8 mouse cellular contexts compared by ENCODE assay signal in the genomic region with DNA sequence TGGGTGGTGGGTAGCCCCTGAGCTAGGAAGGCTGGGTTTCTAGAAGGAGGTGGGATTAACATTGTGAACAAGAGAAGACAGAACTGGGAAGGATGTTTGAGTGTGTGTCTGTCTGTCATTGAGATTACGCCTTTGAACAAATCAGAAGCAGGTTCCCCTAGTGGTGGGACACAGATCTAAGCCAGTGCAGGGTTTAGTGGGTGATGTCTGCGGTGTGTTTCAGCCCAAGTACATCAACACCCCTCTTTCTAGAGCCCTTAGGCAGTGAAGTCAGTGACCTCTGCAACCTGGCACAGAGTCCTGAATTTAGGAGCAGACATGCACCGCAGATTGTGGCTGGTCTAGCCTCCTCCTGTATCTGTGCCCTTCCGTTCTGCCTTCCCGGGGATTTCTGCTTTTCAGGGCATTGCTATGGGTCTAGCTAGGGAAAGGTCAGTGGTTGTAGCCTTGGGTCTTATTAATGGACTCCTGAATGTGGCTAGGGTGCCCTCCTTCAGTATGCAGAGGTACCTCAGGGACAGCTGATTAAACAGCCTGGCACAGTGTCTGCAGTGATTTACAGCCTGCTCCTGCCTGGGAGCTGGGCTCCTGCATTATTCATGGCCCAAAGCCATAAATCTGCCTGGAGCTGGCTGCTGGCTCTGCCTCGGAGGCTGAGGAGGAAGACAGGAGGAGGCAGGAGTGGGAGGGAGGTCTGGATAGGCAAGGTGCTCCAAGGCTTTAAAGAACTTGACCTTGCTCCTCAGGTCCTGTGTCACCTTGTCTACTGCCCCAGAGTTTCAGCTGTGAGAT.
DNase-seq lines count a peak whose midpoint lies in the region; ATAC-seq and TF ChIP-seq lines count a peak whose summit lies in the region.

No protein-coding gene starts in this region.

- H3K4me3 ChIP-seq in forebrain, postnatal 0 days (ENCODE audit: low read depth, low read length): no peak overlapping the region

- peak; percentile 61 for DNase-seq in urinary bladder, postnatal 14 days (ENCODE audit: low spot score)
- DNase-seq in urinary bladder, postnatal 10 days (ENCODE audit: low spot score): no peak
- peak; percentile 75 for DNase-seq in forebrain, postnatal 0 days
- peak; percentile 57 for DNase-seq in kidney, adult 18-20 months
- DNase-seq in left cerebral cortex, postnatal 14 days (ENCODE audit: low spot score in 2 of 2): peak; percentile 57 to 59
- DNase-seq in right cerebral cortex, adult 2 months (ENCODE audit: low spot score in 2 of 2): peak; percentile 29 to 51
- no peak for DNase-seq in spleen, postnatal 10 days (ENCODE audit: low spot score in 2 of 2)

- H3K9ac ChIP-seq in forebrain, postnatal 0 days: no peak overlapping the region

- H3K4me2 ChIP-seq in forebrain, postnatal 0 days (ENCODE audit: low read depth): no peak overlapping the region

- no peaks in the 10 kb centered on the region for H3K9me3 ChIP-seq in forebrain, postnatal 0 days (ENCODE audit: low read length)

- 0 out of 2 replicates have a peak, but pooled peaks cover 10% of the 10 kb centered on the region for H3K4me1 ChIP-seq in forebrain, postnatal 0 days (ENCODE audit: insufficient read depth)

- WGBS in forebrain, postnatal 0 days: 55% methylated on average over 6 of the region's 6 CpGs

- ATAC-seq in forebrain, postnatal 0 days: peak; percentile 83
- no peak for ATAC-seq in granulocyte monocyte progenitor cell, adult 5-6 weeks (replicated peaks; ENCODE audit: poor library complexity, severe bottlenecking)

- intact Hi-C loops in left cerebral cortex, postnatal 14 days (cut with DNase I): no loop called here

- H3K27ac ChIP-seq in forebrain, postnatal 0 days (ENCODE audit: low read depth, low read length): no peak overlapping the region

- H3K36me3 ChIP-seq in forebrain, postnatal 0 days (ENCODE audit: insufficient read depth): no peaks in the 10 kb centered on the region

- TF ChIP-seq CTCF in forebrain, postnatal 0 days (IDR thresholded peaks at IDR 0.05; ENCODE audit: low read depth): peak; percentile 40

- H3K27me3 ChIP-seq in forebrain, postnatal 0 days (ENCODE audit: insufficient read depth, low read length): no peaks in the 10 kb centered on the region

Comparison
In these comparisons a context has a peak if more than half of its experiments do, and no peak if none do; other contexts are left out.
1. DNase-seq: peak in urinary bladder, postnatal 14 days (single experiment), forebrain, postnatal 0 days (single experiment), kidney, adult 18-20 months (single experiment), left cerebral cortex, postnatal 14 days (2 of 2) and right cerebral cortex, adult 2 months (2 of 2); none in urinary bladder, postnatal 10 days (single experiment) and spleen, postnatal 10 days (0 of 2).